Mouse (Mus musculus): ENCODE results near the gene Pax4.

DNA sequence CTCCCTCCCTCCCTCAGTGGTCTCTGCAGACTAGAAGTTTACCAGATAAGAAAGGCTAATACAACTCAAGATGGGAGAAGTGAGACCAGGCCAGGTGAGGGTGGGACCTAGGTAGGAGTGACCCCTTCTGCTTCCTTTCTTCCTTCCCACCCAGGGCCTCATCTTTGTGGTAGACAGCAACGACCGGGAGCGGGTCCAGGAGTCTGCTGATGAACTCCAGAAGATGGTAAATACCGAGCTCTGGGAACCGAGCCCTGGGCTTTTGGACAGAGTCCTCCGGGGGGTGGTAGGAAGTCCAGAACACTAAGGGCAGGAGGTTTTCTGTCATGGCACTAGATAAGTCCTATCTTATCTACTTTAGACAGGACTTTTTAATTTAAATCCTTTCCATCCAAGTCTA is 24.1 kb downstream of the Pax4 start:
- no peak for TF ChIP-seq CTCF (IDR thresholded peaks at IDR 0.05; ENCODE audit: low read depth, low read length)
- no peak for TF ChIP-seq EP300 (IDR thresholded peaks at IDR 0.05; ENCODE audit: insufficient read depth, low read depth, low read length)

Measured in ES-Bruce4 (cell line).